Mouse (Mus musculus) hindbrain, embryonic 16.5 days (tissue): ENCODE results near the gene Dennd1b. TPM values are rescaled to one million over a fixed set of nuclear protein-coding genes. Genes with fewer than 3 reads are reported as not detected.

Experiments
- ATAC-seq: fragments of 200-750 bp; cut with Nextera tagmentation; 2 replicates; pipeline ENCODE4 v1.8.0; 2017; ENCODE audit warnings: moderate TSS enrichment, moderate library complexity
- H3K27ac ChIP-seq: fragments of 300-500 bp; sonication (generic); 2 replicates; pipeline ENCODE4 v1.5.1; 2014; ENCODE audit warnings: low read depth, mild to moderate bottlenecking, control low read depth, low read length, moderate library complexity
- H3K27me3 ChIP-seq: fragments of 300-500 bp; sonication (generic); replicated peaks from 2 replicates; pipeline ENCODE4 v1.6.1; 2014; ENCODE audit warnings: low read length; ENCODE audit not compliant: control insufficient read depth, insufficient read depth
- H3K36me3 ChIP-seq: fragments of 300-500 bp; sonication (generic); 2 replicates; pipeline ENCODE4 v1.6.1; 2014; ENCODE audit warnings: mild to moderate bottlenecking, low read length, moderate library complexity, mixed read lengths; ENCODE audit not compliant: control insufficient read depth, insufficient read depth
- H3K4me1 ChIP-seq: fragments of 300-500 bp; sonication (generic); 2 replicates; pipeline ENCODE4 v1.6.1; 2014; ENCODE audit warnings: low read depth, low read length; ENCODE audit not compliant: control insufficient read depth, insufficient read depth
- H3K4me2 ChIP-seq: fragments of 300-500 bp; sonication (generic); 2 replicates; pipeline ENCODE4 v1.6.1; 2014; ENCODE audit warnings: mild to moderate bottlenecking, low read length, control low read depth, moderate library complexity
- H3K4me3 ChIP-seq: fragments of 300-500 bp; sonication (generic); 2 replicates; pipeline ENCODE4 v1.5.1; 2014; ENCODE audit warnings: mild to moderate bottlenecking, low read length, control low read depth, moderate library complexity
- H3K9ac ChIP-seq: fragments of 300-500 bp; sonication (generic); 2 replicates; pipeline ENCODE4 v1.6.1; 2014; ENCODE audit warnings: low read depth, mild to moderate bottlenecking, control low read depth, low read length, moderate library complexity
- H3K9me3 ChIP-seq: fragments of 300-500 bp; sonication (generic); 2 replicates; pipeline ENCODE4 v1.6.1; 2014; ENCODE audit warnings: mild to moderate bottlenecking, low read length, moderate library complexity; ENCODE audit not compliant: control insufficient read depth
- WGBS: fragments of 180-500 bp; shearing (Covaris S2); extraction: QIAGEN DNeasy Blood & Tissue Kit; methylation state at CpG from one replicate; pipeline ENCODE4 v1.1.7; 2014; 5-methylcytosine and 5-hydroxymethylcytosine counted together
- polyA plus RNA-seq: library from polyadenylated mRNA; unstranded; fragments of >200 nt; fragmentation: Nextera tagmentation; extraction: Ambion mirVana; gene quantifications from 2 replicates; pipeline ENCODE4 v1.2.1, GENCODE M21; 2015

The Dennd1b gene
- polyA plus RNA-seq, 1 experiment from 2014 or later = 7.9 TPM

DNA sequence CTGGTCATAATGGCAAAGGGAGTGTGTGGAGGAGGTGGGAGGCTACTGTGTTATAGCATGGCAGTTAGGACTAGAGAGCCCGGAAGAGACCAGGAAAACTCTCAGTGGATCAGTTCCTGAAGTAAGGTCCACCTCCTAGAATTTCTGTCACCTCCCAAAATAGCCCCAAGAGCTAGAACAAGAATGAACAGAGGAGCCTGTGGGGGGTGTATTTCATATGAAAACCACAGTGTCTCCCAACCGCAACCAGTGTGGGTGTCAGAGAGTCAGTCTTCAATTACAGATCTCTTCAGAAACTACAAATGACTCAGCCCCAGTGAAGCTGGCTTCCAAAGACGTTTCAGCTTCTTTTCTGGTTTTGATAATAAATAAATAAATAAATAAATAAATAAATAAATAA, 32.4 kb upstream of the Dennd1b start:
- 75% methylated on average over 3 of the region's 3 CpGs for WGBS
- Histone ChIP-seq H3K9me3 (no peaks in the 10 kb centered on the region), H3K9ac (no peak overlapping the region), H3K4me2 (no peak overlapping the region), H3K27me3 (no peaks in the 10 kb centered on the region), H3K4me3 (no peak overlapping the region), H3K36me3 (no peaks in the 10 kb centered on the region), H3K4me1 (no peaks in the 10 kb centered on the region), H3K27ac (no peak overlapping the region)
- ATAC-seq = no peak

DNA sequence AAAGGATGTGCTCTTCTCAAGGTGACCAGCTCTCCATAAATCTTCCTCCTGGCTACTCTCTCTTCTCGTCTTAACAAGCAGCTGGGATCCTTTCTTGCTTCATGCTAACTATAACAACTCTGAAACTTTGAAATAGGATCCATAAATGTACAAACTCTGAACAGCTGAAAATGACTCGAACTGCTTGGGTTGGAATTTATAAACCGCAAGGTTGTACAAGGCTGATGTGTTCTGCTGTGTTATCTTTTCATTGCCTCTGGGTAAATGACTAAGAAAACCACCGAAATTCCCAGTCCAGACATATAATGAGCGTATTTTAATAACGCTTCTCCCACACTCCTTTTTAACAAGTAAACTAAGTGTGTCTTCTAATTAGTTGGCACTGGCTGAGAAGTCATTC, 27.1 kb upstream of the Dennd1b start:
- H3K4me3 ChIP-seq = no peak overlapping the region
- ATAC-seq = no peak
- H3K9me3 ChIP-seq = no peaks in the 10 kb centered on the region
- no peaks in the 10 kb centered on the region for H3K36me3 ChIP-seq
- H3K9ac ChIP-seq = no peak overlapping the region
- WGBS = 86% methylated on average over 6 of the region's 6 CpGs
- no peaks in the 10 kb centered on the region for H3K27me3 ChIP-seq
- H3K4me2 ChIP-seq = no peak overlapping the region
- no peaks in the 10 kb centered on the region for H3K4me1 ChIP-seq
- no peak overlapping the region for H3K27ac ChIP-seq

DNA sequence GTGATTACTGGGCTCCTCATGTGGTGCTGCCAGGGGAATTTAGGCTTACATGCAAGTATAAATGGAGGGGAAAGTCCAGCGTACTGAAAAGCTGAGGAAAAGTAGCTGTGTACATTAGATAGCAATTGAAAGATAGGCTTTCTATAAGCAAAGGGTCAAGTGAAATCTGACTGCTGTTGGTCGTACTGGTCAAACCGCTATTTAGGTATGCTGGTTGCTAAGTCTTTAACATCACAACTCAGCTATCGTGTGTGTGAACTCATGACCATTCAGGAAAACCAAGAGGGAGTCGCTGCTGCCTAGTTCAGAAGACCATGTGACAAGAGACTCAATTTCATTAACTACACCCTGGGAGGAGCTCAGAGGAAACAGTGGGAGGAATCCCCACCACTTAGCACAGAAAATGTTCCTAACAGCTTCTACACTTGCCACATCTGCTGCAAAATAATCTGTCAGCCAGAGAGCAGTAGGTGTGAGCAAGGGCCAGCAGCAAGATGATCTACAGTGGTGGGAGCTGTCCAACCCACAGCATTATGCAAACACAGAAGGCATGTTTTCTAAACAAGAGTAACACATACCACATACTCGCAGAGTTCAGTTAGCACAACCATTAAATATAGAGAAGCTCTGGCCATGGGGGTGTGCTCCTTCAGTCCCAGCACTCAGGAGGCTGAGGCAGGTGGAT, 25.4 kb upstream of the Dennd1b start:
- Histone ChIP-seq H3K27ac (no peak overlapping the region), H3K27me3 (no peaks in the 10 kb centered on the region), H3K4me1 (no peaks in the 10 kb centered on the region), H3K9ac (no peak overlapping the region), H3K9me3 (no peaks in the 10 kb centered on the region), H3K4me2 (no peak overlapping the region), H3K4me3 (no peak overlapping the region), H3K36me3 (no peaks in the 10 kb centered on the region)
- ATAC-seq = no peak
- 82% methylated on average over 6 of the region's 6 CpGs for WGBS

DNA sequence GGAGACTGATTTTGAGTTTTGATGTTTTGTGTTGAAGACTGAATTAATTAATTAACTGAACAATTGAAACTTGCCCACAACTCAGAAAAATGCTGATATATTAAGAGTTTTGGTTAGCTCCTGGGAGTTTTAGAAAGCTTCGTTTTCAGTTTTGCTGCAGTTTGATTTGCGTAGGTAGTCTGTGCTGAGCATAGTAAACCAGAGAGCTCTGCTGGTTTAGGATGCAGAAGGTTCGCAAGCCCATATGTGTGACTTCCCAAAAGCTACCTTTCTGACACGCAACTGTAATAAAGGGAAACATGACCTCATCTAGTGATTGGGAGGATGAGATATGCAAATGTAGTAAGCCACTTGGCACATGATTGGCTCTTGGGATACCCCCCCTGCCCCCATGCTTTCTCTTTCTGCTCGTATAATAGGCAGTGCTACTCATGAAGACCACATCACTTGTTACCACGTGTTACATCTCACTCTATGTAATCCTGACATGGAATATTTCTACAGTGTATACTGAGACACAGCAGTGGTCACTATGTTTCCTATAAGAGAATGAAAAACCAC, 23.6 kb upstream of the Dennd1b start:
- Histone ChIP-seq H3K27ac (no peak overlapping the region), H3K9me3 (no peaks in the 10 kb centered on the region), H3K4me1 (no peaks in the 10 kb centered on the region), H3K27me3 (no peaks in the 10 kb centered on the region), H3K9ac (no peak overlapping the region), H3K4me3 (no peak overlapping the region), H3K4me2 (no peak overlapping the region), H3K36me3 (no peaks in the 10 kb centered on the region)
- ATAC-seq = no peak
- WGBS = 73% methylated on average over 6 of the region's 6 CpGs

DNA sequence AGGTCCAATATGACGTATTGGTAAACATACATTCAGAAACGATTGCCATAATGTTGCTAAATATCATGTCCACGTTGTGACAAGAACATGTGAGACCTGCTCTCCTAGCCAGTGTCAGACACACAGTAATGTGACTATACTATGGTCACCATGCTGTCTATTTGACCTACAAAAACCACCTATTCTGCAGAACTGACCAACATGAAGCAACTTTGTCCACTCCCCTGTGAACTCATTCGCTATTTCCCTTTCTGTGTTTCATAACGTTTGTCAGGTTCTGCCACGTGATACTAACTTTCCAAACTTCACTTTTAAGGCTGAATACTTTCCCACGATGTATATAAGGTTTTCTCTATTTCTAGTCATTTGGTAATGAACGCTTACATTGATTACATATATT, 22.8 kb upstream of the Dennd1b start:
- H3K9me3 ChIP-seq = no peaks in the 10 kb centered on the region
- no peaks in the 10 kb centered on the region for H3K27me3 ChIP-seq
- H3K27ac ChIP-seq = no peak overlapping the region
- no peak overlapping the region for H3K4me3 ChIP-seq
- WGBS = 94% methylated on average over 8 of the region's 8 CpGs
- H3K9ac ChIP-seq = no peak overlapping the region
- H3K4me1 ChIP-seq = no peaks in the 10 kb centered on the region
- no peaks in the 10 kb centered on the region for H3K36me3 ChIP-seq
- no peak for ATAC-seq
- no peak overlapping the region for H3K4me2 ChIP-seq

DNA sequence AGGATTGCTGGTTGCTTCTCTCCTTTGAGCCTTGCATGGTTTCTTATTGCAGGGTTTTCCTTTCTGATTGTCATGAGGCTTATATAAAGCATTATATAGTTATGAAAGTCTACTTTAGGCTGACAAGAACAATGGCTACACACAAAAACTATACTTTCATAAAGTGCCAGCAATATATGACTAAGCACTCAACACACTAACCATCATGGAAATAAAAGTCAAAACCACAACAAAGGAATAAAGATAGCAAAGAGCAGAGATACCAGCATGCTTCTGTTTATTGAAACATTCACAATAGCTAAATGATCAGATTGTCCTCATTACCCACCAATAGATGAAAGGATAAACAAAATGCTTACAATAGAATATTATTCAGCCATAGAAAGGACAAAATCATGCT, 11.1 kb upstream of the Dennd1b start:
- no peak for ATAC-seq
- H3K27ac ChIP-seq = no peak overlapping the region
- H3K9me3 ChIP-seq = no peaks in the 10 kb centered on the region
- no peaks in the 10 kb centered on the region for H3K4me1 ChIP-seq
- no peak overlapping the region for H3K9ac ChIP-seq
- no peaks in the 10 kb centered on the region for H3K27me3 ChIP-seq
- no peaks in the 10 kb centered on the region for H3K36me3 ChIP-seq
- no peak overlapping the region for H3K4me2 ChIP-seq
- no peak overlapping the region for H3K4me3 ChIP-seq

DNA sequence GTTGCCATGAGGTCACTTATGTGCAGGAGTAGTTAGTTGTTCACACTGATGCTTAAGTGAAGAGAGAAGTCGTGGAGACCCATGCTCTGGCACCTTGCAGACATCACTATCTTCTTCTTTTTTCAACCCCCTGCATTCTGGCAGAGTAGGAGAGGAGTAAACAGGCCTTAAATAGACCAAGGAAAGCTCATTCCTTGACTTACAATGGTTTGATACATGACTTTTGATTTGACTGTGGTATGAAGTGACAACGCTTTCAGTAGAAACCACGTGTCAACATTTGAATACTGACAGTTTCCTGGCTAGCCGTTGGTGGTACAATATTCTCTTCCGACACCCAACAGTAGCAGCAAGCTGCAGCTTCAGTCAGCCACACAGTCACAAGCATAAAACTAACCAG, 8.3 kb upstream of the Dennd1b start:
- no peak overlapping the region for H3K9ac ChIP-seq
- H3K27ac ChIP-seq = no peak overlapping the region
- ATAC-seq = no peak
- 85% methylated on average over 5 of the region's 5 CpGs for WGBS
- H3K9me3 ChIP-seq = no peaks in the 10 kb centered on the region
- H3K4me3 ChIP-seq = no peak overlapping the region
- H3K4me2 ChIP-seq = no peak overlapping the region
- H3K36me3 ChIP-seq = no peaks in the 10 kb centered on the region
- no peaks in the 10 kb centered on the region for H3K27me3 ChIP-seq
- H3K4me1 ChIP-seq = no peaks in the 10 kb centered on the region

DNA sequence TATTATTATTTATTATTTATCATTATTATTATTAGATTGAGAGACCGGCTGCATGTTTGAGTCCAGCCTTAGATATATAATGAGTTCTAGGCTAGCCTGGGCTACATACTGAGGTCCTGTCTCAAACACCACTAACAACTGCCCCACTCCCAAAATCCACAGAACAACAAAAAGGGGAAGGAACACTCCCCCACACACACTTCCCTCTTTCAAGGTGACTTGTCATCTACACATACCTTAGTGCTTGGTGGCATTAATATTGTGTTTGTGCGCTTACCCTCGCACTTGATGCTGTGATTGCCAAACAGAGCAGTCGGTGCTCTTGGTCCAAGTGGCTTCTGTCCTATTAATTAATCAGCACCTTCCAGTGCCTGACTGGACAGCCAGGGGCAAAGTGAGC, 7.8 kb upstream of the Dennd1b start:
- no peaks in the 10 kb centered on the region for H3K4me1 ChIP-seq
- H3K4me3 ChIP-seq = no peak overlapping the region
- no peak for ATAC-seq
- H3K27me3 ChIP-seq = no peaks in the 10 kb centered on the region
- no peak overlapping the region for H3K9ac ChIP-seq
- WGBS = 88% methylated on average over 4 of the region's 4 CpGs
- no peaks in the 10 kb centered on the region for H3K9me3 ChIP-seq
- H3K27ac ChIP-seq = no peak overlapping the region
- no peak overlapping the region for H3K4me2 ChIP-seq
- no peaks in the 10 kb centered on the region for H3K36me3 ChIP-seq

DNA sequence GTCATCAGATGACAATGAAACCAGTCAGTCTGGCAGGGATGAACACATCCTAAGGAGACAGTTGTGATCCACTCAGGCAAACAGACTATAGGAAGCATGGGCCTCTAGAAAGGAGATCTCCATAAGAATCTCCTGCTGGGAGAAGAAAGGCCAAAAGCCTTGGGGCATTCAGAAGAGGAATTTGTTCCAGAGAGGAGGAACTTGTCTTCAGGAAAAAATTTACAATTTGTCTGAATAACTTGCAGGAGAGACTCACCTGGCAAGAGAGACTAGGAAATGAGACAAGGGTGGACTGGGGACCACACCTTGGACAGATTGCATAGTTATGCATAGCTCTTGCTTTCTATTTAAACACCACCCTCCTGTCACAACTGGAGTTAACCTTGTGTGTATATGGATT, 6.7 kb upstream of the Dennd1b start:
- Histone ChIP-seq H3K4me3 (no peak overlapping the region), H3K4me2 (no peak overlapping the region), H3K9me3 (no peaks in the 10 kb centered on the region), H3K36me3 (no peaks in the 10 kb centered on the region), H3K9ac (no peak overlapping the region), H3K27ac (no peak overlapping the region), H3K4me1 (no peaks in the 10 kb centered on the region), H3K27me3 (no peaks in the 10 kb centered on the region)
- no peak for ATAC-seq

DNA sequence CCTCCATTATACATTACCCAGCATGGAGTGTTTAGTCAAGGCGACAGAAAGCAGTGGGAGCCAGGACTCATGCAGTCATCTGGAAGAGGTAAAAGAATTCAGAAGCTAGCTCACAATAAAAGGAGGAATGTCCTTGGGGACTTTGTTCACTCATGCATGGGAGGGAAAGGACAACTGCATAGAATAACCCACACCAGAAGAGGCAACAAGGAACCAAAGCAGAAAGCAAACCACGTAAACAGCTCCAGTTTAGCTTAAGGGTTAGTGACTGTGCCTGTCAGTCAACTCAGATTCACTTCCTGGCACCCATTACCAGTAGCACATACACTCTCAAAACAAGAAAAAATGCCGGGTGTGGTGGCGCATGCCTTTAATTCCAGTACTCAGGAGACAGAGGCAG, 6.1 kb upstream of the Dennd1b start:
- Histone ChIP-seq H3K9ac (no peak overlapping the region), H3K4me1 (no peaks in the 10 kb centered on the region), H3K36me3 (no peaks in the 10 kb centered on the region), H3K4me2 (no peak overlapping the region), H3K4me3 (no peak overlapping the region), H3K27ac (no peak overlapping the region), H3K9me3 (no peaks in the 10 kb centered on the region), H3K27me3 (no peaks in the 10 kb centered on the region)
- no peak for ATAC-seq
- WGBS = 37% methylated on average over 4 of the region's 4 CpGs
